Mouse (Mus musculus) G1E (cell line): ENCODE data around the gene Tubb5. TPM values are rescaled to one million over a fixed set of nuclear protein-coding genes. Genes with fewer than 3 reads are reported as not detected.

Source experiments
- ATAC-seq: 2 replicates; pipeline ENCODE4 v1.8.0; 2016; ENCODE audit warnings: mild to moderate bottlenecking; ENCODE audit not compliant: insufficient number of reproducible peaks, poor library complexity, low FRiP score, severe bottlenecking; ENCODE audit errors: extremely low read depth
- DNase-seq: peaks from one replicate; pipeline ENCODE4 v3.0.0; 2012; ENCODE audit warnings: low spot score
- H3K27me3 ChIP-seq: 2 replicates; pipeline ENCODE4 v1.6.1; 2012; ENCODE audit warnings: mild to moderate bottlenecking, low read length, inconsistent platforms; ENCODE audit not compliant: insufficient read depth
- H3K36me3 ChIP-seq: replicated peaks from 2 replicates; pipeline ENCODE3; 2012; ENCODE audit warnings: mild to moderate bottlenecking, inconsistent platforms
- H3K4me1 ChIP-seq: 2 replicates; pipeline ENCODE4 v1.6.1; 2012; ENCODE audit warnings: low read depth, low read length, inconsistent platforms, mixed read lengths; ENCODE audit not compliant: insufficient read depth
- H3K4me3 ChIP-seq: 2 replicates; pipeline ENCODE4 v1.5.1; 2012; ENCODE audit warnings: low read depth, mild to moderate bottlenecking, inconsistent platforms, low read length, moderate library complexity, mixed read lengths
- H3K9me3 ChIP-seq: replicated peaks from 2 replicates; pipeline ENCODE4 v1.6.1; 2012; ENCODE audit warnings: inconsistent platforms
- CTCF ChIP-seq: IDR thresholded peaks from 2 replicates; pipeline ENCODE4 v1.5.1; 2012; ENCODE audit warnings: low read depth, low read length, inconsistent platforms, mixed read lengths
- GATA1 ChIP-seq: IDR thresholded peaks from 2 replicates; pipeline ENCODE4 v1.6.1; 2012; ENCODE audit warnings: borderline replicate concordance, low read length, inconsistent platforms, mixed read lengths
- GATA2 ChIP-seq: IDR thresholded peaks from 2 replicates; pipeline ENCODE4 v1.6.1; 2012; ENCODE audit warnings: low read depth, low read length, inconsistent platforms, borderline replicate concordance
- POLR2AphosphoS5 ChIP-seq: IDR thresholded peaks from 2 replicates; pipeline ENCODE4 v1.6.1; 2012; ENCODE audit warnings: low read depth, low read length, inconsistent platforms; ENCODE audit not compliant: insufficient replicate concordance
- TAL1 ChIP-seq: conservative IDR thresholded peaks from 2 replicates; pipeline ENCODE4 v1.6.1; 2012; ENCODE audit warnings: low read depth, low read length, inconsistent platforms, mixed read lengths
- polyA plus RNA-seq: library from polyadenylated mRNA; stranded (reverse); fragments of >175 nt; gene quantifications from 2 replicates; pipeline ENCODE4 v1.2.3, GENCODE M21; 2012
- total RNA-seq, 2 experiments: library from RNA; stranded (forward) in 1 of 2; stranded (reverse) in 1 of 2; fragments of 200-1000 nt in 1 of 2; fragments of >200 nt in 1 of 2; fragmentation: Nextera tagmentation in 1 of 2; gene quantifications; 2 replicates each; pipeline ENCODE4 v1.2.3; 2014 to 2017

Gene Tubb5
- total and polyA plus RNA-seq, 3 experiments = 510 to 849 (median 817) TPM

DNA sequence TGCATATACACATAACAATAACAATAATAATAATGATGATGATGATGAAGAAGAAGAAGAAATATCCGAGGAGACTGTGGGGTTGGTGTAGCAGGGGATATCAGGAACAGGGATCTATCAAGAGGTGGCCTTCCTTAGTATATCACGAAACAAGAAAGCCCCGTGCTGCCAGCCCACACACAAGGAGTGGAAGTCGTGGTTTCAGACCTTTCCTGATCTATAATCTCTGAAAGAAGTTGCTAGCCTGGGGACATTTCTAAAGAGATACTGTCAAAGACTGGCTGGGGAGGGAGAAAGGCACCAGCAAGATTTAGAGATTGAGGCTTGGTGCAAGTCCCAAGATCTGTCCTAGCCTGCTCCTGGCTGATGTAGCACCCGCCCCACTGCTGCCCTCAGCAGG is 41.3 kb downstream of the Tubb5 start:
- no peak overlapping the region; the same call in 1 of the 2 replicates for H3K4me3 ChIP-seq
- no peaks in the 10 kb centered on the region for H3K36me3 ChIP-seq
- no peak for ATAC-seq
- peaks cover 49% of the 10 kb centered on the region for H3K4me1 ChIP-seq
- no peaks in the 10 kb centered on the region for H3K27me3 ChIP-seq
- TF ChIP-seq GATA2 (no peak), CTCF (no peak), TAL1 (no peak), POLR2AphosphoS5 (no peak), GATA1 (no peak)
- H3K9me3 ChIP-seq = peaks cover 4% of the 10 kb centered on the region; the same call in 1 of the 2 replicates
- DNase-seq = no peak

DNA sequence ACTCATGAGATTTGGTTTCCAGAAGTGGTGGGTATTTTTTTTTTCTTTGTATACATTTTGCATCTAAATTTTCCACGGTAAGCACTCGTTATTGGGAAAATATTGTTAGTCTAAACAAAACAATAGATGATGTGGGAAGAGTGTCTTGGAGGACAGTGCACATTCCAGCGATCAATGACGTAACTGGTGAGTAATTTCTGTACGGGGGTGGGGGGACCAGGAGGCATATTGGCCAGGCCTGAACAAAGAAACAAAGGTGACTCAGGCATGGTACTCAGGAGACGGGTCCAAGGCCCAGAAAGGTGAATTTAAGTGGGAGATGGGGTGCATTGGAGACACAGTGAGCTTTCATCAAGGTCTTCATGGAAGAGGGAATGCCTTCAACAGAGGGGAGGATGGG is 42.5 kb downstream of the Tubb5 start:
- no peak for DNase-seq
- Histone ChIP-seq H3K4me3 (no peak overlapping the region; the same call in 1 of the 2 replicates), H3K36me3 (no peaks in the 10 kb centered on the region), H3K4me1 (peaks cover 53% of the 10 kb centered on the region), H3K27me3 (no peaks in the 10 kb centered on the region), H3K9me3 (peaks cover 4% of the 10 kb centered on the region; the same call in 1 of the 2 replicates)
- TF ChIP-seq POLR2AphosphoS5 = no peak
- TF ChIP-seq GATA1 = no peak
- TF ChIP-seq TAL1 = no peak
- no peak for TF ChIP-seq CTCF
- TF ChIP-seq GATA2 = no peak
- ATAC-seq = no peak

DNA sequence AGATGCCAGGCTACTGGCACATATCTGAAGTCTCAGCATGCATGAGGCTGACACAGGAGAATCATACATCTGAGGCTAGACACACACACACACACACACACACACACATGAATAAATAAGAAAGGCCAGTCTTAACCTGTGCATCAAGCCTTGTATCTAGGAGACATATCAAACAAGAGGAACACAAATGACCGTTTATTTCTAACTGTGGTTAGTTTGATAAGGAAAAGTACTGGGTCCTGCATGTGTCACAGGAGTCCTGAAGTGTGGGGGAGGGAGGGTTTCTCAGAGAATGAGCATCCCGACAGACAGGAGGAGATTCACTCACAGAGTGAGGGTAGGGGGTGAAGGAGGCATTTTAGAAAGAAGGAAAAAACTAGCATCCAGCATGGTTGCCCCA is 43.0 kb downstream of the Tubb5 start:
- ATAC-seq (peak; percentile 55), DNase-seq (no peak)
- Histone ChIP-seq H3K9me3 (peaks cover 4% of the 10 kb centered on the region; the same call in 1 of the 2 replicates), H3K36me3 (no peaks in the 10 kb centered on the region), H3K4me3 (no peak overlapping the region), H3K4me1 (peaks cover 53% of the 10 kb centered on the region), H3K27me3 (no peaks in the 10 kb centered on the region)
- TF ChIP-seq GATA1 = no peak
- no peak for TF ChIP-seq CTCF
- TF ChIP-seq POLR2AphosphoS5 = no peak
- TF ChIP-seq GATA2 = no peak
- TF ChIP-seq TAL1 = no peak

DNA sequence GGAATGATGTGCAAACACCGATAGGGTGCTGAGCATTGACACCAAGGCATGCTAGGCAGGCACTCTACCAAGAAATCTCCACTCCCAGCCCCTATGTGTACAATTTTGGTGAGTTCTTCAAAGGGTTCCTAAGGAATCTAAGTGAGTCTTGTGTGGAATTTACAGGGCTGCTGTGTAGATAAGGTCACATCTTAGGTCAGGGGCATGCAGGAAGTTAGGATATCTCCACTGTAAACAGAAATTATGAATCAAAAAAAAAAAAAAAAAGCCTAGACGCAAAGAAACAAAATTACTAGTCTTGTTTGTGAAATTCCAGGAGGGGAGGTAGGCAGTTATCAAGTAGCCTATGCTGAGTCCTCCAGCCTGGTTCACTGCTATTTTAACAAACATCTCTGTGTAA is 45.3 kb downstream of the Tubb5 start:
- H3K4me1 ChIP-seq = peaks cover 58% of the 10 kb centered on the region
- TF ChIP-seq GATA1 (no peak), POLR2AphosphoS5 (no peak), CTCF (no peak), GATA2 (no peak), TAL1 (no peak)
- H3K9me3 ChIP-seq = no peaks in the 10 kb centered on the region
- no peak overlapping the region for H3K4me3 ChIP-seq
- DNase-seq (no peak), ATAC-seq (no peak)
- peaks cover 5% of the 10 kb centered on the region for H3K27me3 ChIP-seq
- no peaks in the 10 kb centered on the region for H3K36me3 ChIP-seq

DNA sequence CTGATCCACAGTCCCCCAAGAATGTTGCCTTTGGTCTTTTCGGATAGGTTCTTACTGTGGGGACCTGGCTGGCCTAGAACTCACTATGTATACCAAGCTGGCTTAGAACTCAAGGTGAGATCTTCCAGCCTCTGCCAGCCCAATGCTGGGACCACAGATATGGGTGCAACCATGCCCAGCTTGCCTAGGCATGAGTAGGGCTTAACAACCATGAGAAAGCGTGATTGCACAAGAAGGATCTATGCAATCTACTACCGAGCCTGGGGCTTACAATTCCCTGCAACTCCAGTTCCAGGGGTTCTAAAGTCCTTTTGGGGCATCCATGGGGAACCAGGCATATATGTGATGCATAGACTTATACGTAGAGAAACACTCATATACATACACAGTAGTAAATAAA is 47.2 kb downstream of the Tubb5 start:
- Histone ChIP-seq H3K4me3 (no peak overlapping the region), H3K36me3 (no peaks in the 10 kb centered on the region), H3K4me1 (peaks cover 45% of the 10 kb centered on the region), H3K27me3 (peaks cover 5% of the 10 kb centered on the region), H3K9me3 (no peaks in the 10 kb centered on the region)
- TF ChIP-seq GATA1 = no peak
- TF ChIP-seq POLR2AphosphoS5 = no peak
- TF ChIP-seq TAL1 = no peak
- no peak for TF ChIP-seq CTCF
- no peak for TF ChIP-seq GATA2
- DNase-seq (no peak), ATAC-seq (no peak)

DNA sequence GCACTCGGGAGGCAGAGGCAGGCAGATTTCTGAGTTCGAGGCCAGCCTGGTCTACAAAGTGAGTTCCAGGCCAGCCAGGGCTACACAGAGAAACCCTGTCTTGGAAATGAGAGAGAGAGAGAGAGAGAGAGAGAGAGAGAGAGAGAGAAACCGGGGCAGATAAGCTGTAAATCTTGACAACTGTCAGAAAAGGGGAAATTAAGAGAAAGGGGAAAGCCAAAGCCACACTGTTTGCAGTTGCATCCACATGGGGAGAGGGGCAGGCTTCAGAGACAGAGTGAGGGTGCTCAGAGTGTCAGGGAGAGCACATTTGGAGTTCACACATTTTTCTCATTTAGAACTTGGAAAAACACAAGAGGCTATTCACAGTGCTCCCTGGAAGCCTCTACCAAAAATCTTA is 50.1 kb downstream of the Tubb5 start:
- ATAC-seq (no peak), DNase-seq (no peak)
- H3K36me3 ChIP-seq = no peaks in the 10 kb centered on the region
- H3K27me3 ChIP-seq = peaks cover 5% of the 10 kb centered on the region
- peaks cover 41% of the 10 kb centered on the region for H3K4me1 ChIP-seq
- no peaks in the 10 kb centered on the region for H3K9me3 ChIP-seq
- H3K4me3 ChIP-seq = no peak overlapping the region
- TF ChIP-seq TAL1 (no peak), GATA2 (no peak), POLR2AphosphoS5 (no peak), CTCF (no peak), GATA1 (no peak)

DNA sequence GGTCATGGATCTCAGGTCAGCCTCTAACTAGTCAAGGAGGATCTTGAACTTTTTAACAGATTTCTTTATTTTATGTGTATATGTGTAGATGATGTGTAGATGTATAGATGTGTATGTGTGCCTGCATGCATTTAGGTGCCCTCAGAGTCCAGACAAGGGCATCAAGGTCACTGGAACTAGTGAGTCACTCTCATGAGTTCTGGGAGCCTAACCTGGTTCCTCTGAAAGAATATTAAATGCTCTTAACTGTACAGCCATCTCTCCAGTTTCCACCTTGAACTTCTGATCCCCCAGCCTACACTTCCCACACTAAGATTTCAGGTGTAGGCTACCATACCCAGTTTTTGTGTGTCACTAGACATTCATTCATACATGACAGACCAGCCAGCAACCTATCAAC is 50.6 kb downstream of the Tubb5 start:
- no peak overlapping the region for H3K4me3 ChIP-seq
- DNase-seq = no peak
- ATAC-seq = no peak
- H3K4me1 ChIP-seq = peaks cover 36% of the 10 kb centered on the region
- H3K27me3 ChIP-seq = peaks cover 5% of the 10 kb centered on the region
- TF ChIP-seq CTCF (no peak), TAL1 (no peak), GATA2 (no peak), GATA1 (no peak), POLR2AphosphoS5 (no peak)
- no peaks in the 10 kb centered on the region for H3K36me3 ChIP-seq
- no peaks in the 10 kb centered on the region for H3K9me3 ChIP-seq
